Mouse (Mus musculus) liver, adult 2 months (tissue): Measurements from ENCODE around the gene Mpeg1.

Experiments used
- CTCF ChIP-seq: fragments of 200-500 bp; IDR thresholded peaks from 2 replicates; pipeline ENCODE4 v1.5.1; 2011; ENCODE audit warnings: low read depth, low read length, control low read depth
- POLR2A ChIP-seq: fragments of 200-500 bp; IDR thresholded peaks from 2 replicates; pipeline ENCODE4 v1.6.1; 2011; ENCODE audit warnings: low read length, control low read depth; ENCODE audit not compliant: insufficient read depth; ENCODE audit errors: extremely low read depth

DNA sequence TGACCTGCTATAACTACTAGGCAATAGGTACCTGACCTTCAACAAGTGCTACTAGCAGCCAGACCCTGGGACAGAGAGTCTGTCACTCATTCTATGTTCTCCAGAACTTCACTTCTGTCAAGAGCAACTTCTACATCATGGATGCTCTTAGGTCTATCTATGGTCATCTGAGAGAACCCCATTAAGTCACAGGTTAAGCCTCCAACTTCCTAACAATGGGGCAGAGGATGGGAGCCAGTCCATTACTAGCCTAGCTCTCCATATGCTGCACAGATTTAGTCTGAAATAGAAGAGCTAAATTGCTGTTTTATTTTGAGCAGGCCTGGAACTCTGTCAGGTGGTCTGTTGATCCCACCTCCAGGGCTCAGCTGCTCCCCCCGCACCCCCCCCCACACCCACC, 38.4 kb downstream of the Mpeg1 start:
- no peak for TF ChIP-seq POLR2A
- TF ChIP-seq CTCF: no peak
